ENCODE assay signal across 1 mouse cellular context in genomic region chr7:24286090-24286489, GRCm38 (mm10).
TF ChIP-seq lines count a peak whose summit lies in the region.

No protein-coding gene starts in this region.

TF ChIP-seq in MEL, 35 proteins besides CTCF, POLR2A, EP300 and RAD21:
- TF ChIP-seq MAFK (IDR thresholded peaks at IDR 0.05; ENCODE audit: borderline replicate concordance, low read depth, low read length): no peak
- peak; percentile 23; the same call in 1 of the 2 replicates for TF ChIP-seq SMC3 (IDR thresholded peaks at IDR 0.05; ENCODE audit: low read depth, low read length)
